Mouse (Mus musculus) liver, embryonic 12.5 days (tissue): ENCODE data around the gene Vmn2r69. TPM values are rescaled to one million over a fixed set of nuclear protein-coding genes. Genes with fewer than 3 reads are reported as not detected.

Experiments used
- ATAC-seq: fragments of 200-750 bp; cut with Nextera tagmentation; 2 replicates; pipeline ENCODE4 v1.8.0; 2017; ENCODE audit warnings: moderate number of reproducible peaks, mild to moderate bottlenecking, moderate library complexity
- H3K27ac ChIP-seq: fragments of 300-500 bp; sonication (generic); 2 replicates; pipeline ENCODE4 v1.5.1; 2016; ENCODE audit warnings: mild to moderate bottlenecking
- H3K27me3 ChIP-seq: fragments of 300-500 bp; sonication (generic); replicated peaks from 2 replicates; pipeline ENCODE4 v1.6.1; 2016; ENCODE audit warnings: mild to moderate bottlenecking, moderate library complexity
- H3K36me3 ChIP-seq: fragments of 300-500 bp; sonication (generic); 2 replicates; pipeline ENCODE4 v1.6.1; 2016; ENCODE audit warnings: mild to moderate bottlenecking, moderate library complexity
- H3K4me1 ChIP-seq: fragments of 300-500 bp; sonication (generic); 2 replicates; pipeline ENCODE4 v1.6.1; 2016
- H3K4me2 ChIP-seq: fragments of 300-500 bp; sonication (generic); 2 replicates; pipeline ENCODE4 v1.6.1; 2016; ENCODE audit warnings: mild to moderate bottlenecking, moderate library complexity
- H3K4me3 ChIP-seq: fragments of 300-500 bp; sonication (generic); 2 replicates; pipeline ENCODE4 v1.5.1; 2016; ENCODE audit warnings: mild to moderate bottlenecking, moderate library complexity
- H3K9ac ChIP-seq: fragments of 300-500 bp; sonication (generic); 2 replicates; pipeline ENCODE4 v1.6.1; 2016; ENCODE audit warnings: mild to moderate bottlenecking, moderate library complexity
- H3K9me3 ChIP-seq: fragments of 300-500 bp; sonication (generic); replicated peaks from 2 replicates; pipeline ENCODE4 v1.6.1; 2016; ENCODE audit warnings: mild to moderate bottlenecking, moderate library complexity
- WGBS: fragments of 180-500 bp; shearing (Covaris S2); methylation state at CpG from one replicate; pipeline ENCODE4 v1.1.7; 2016; ENCODE audit not compliant: insufficient replicate concordance; 5-methylcytosine and 5-hydroxymethylcytosine counted together
- polyA plus RNA-seq: library from polyadenylated mRNA; unstranded; fragments of >200 nt; fragmentation: Nextera tagmentation; extraction: Ambion mirVana; gene quantifications from 2 replicates; pipeline ENCODE4 v1.2.1, GENCODE M21; 2016

The Vmn2r69 gene
- polyA plus RNA-seq, result not detected in 2 replicates

DNA sequence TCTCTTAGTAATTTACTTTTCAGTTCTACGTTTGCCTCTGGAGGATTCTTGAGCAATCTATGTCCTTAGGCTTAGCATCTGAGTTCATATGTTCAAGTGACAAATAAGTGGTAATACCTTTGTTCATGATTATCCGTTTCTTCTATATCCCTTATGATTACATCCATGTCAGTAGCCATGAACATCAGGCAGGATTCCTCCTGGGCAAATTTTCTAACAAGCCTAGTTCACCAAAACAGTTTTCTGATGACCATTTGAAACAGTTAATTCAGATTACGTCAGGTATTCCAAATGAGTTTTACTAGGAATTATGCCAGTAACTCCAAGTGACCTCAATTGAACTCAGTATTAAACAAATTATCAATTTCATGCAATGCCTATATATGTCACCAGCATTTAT is at the start of gene Vmn2r69:
Vmn2r69 (minus strand) TSS at position 101 of the 400 bp plus-strand sequence.
- H3K4me2 ChIP-seq, result no peak within 1 kb of the TSS
- H3K4me3 ChIP-seq, result no peak within 1 kb of the TSS
- no peaks in the 10 kb centered on the region for H3K36me3 ChIP-seq
- no peak for ATAC-seq
- no peak within 1 kb of the TSS for H3K9ac ChIP-seq
- no peaks in the 10 kb centered on the region for H3K9me3 ChIP-seq
- H3K27me3 ChIP-seq, result no peaks in the 10 kb centered on the region
- no peak within 1 kb of the TSS for H3K27ac ChIP-seq
- WGBS, result 51% methylated on average over 3 of the region's 3 CpGs
- H3K4me1 ChIP-seq, result no peaks in the 10 kb centered on the region

Other genes with a start within 250 kb of the Vmn2r69 start
- not detected in 2 replicates for gene Vmn2r68, start 178.1 kb downstream of the Vmn2r69 start, polyA plus RNA-seq
- not detected in 2 replicates for gene Vmn2r71, start 147.2 kb upstream of the Vmn2r69 start, polyA plus RNA-seq
- not detected in 2 replicates for gene Vmn2r70, start 153.3 kb upstream of the Vmn2r69 start, polyA plus RNA-seq